9 mouse cellular contexts compared by ENCODE assay signal in genomic region chr2:164725895-164726619, GRCm38 (mm10). TPM values are rescaled to one million over a fixed set of nuclear protein-coding genes. Genes with fewer than 3 reads are reported as not detected.
A peak's percentile ranks its signal among the peaks of the same experiment; 100 is the strongest.
DNase-seq lines count a peak whose midpoint lies in the region; TF ChIP-seq lines count a peak whose summit lies in the region.
"Had no signal": no experiment of that assay in that cellular context is flagged by ENCODE, and none has a peak within 500 bp of the region (broad histone marks: within the 10 kb centered on the region; RNA-seq: fewer than 3 reads in every experiment).

No protein-coding gene starts in this region.

- no peak overlapping the region for H3K4me3 ChIP-seq in CH12.LX (replicated peaks in 1 of 3; ENCODE audit: low read depth in 2 of 3, low read length in 2 of 3, poor library complexity in 1 of 3)
- H3K4me3 ChIP-seq: hindbrain, embryonic 15.5 days had no signal

- no peak for TF ChIP-seq POLR2A in CH12.LX (IDR thresholded peaks at IDR 0.05; ENCODE audit: low read depth, low read length)

- in situ Hi-C loops in CH12.LX (cut with MboI; ENCODE audit: low pct_ligation_motif_present, low pct_unique_long_range_greater_than_20kb, low sequenced_read_pairs), result loop anchor here (10.0 to 25.0 kb wide), 2 partner anchors 61 to 314 kb away; partner anchors contain the start of genes Matn4 and Rbpjl

- H3K9me3 ChIP-seq in CH12.LX (replicated peaks; ENCODE audit: low read length), result peaks cover 18% of the 10 kb centered on the region
- H3K9me3 ChIP-seq: hindbrain, embryonic 15.5 days had no signal

- H3K4me1 ChIP-seq in CH12.LX (ENCODE audit: control insufficient read depth in 1 of 2, insufficient read depth in 2 of 2), result 0 out of 4 replicates have a peak, but pooled peaks cover 0 to 2% of the 10 kb centered on the region in 2 experiments
- H3K4me1 ChIP-seq: hindbrain, embryonic 15.5 days had no signal

- peaks cover 66% of the 10 kb centered on the region for H3K27me3 ChIP-seq in CH12.LX (replicated peaks)
- H3K27me3 ChIP-seq: hindbrain, embryonic 15.5 days had no signal

- peak; percentile 69 for DNase-seq in CH12.LX (ENCODE audit: extremely low read depth)
- DNase-seq in R1 (ENCODE audit: low read depth, low spot score), result peak; percentile 66
- DNase-seq in embryo, embryonic 10.5 days (ENCODE audit: low spot score), result peak; percentile 90
- DNase-seq in heart, postnatal 14 days, result peak; percentile 67 to 79
- DNase-seq in layer of hippocampus, postnatal 10 days (ENCODE audit: low spot score in 2 of 2), result peak; percentile 74 to 75
- DNase-seq in lung, postnatal 10 days, result peak; percentile 74
- peak; percentile 80 for DNase-seq in right cerebral cortex, postnatal 4 days
- peak; percentile 35 to 71 for DNase-seq in urinary bladder, postnatal 4 days (ENCODE audit: low spot score in 2 of 2)

- H3K4me2 ChIP-seq in CH12.LX (ENCODE audit: insufficient read depth, low read depth, poor library complexity, severe bottlenecking), result no peak overlapping the region
- H3K4me2 ChIP-seq: hindbrain, embryonic 15.5 days had no signal

- peak; percentile 87 for TF ChIP-seq RAD21 in CH12.LX (IDR thresholded peaks at IDR 0.05; ENCODE audit: low read depth, low read length)

- TF ChIP-seq EP300 in CH12.LX (IDR thresholded peaks at IDR 0.05; ENCODE audit: low read length), result no peak

- no peak overlapping the region for H3K27ac ChIP-seq in CH12.LX (ENCODE audit: insufficient read depth, low read depth)
- H3K27ac ChIP-seq: hindbrain, embryonic 15.5 days had no signal

- peak; percentile 77 to 94 for TF ChIP-seq CTCF in CH12.LX (conservative IDR thresholded peaks at IDR 0.05 in 1 of 2, IDR thresholded peaks at IDR 0.05 in 1 of 2; ENCODE audit: low read depth in 2 of 2, low read length in 2 of 2)

- dilution Hi-C loops in CH12.LX (cut with MboI; ENCODE audit: extremely low pct_ligation_motif_present, extremely low pct_unique_long_range_greater_than_20kb, low sequenced_read_pairs), result no loop called here

- intact Hi-C loops in heart, postnatal 14 days (cut with DNase I), result loop anchor here (1.0 kb wide), 2 partner anchors 47 to 134 kb away; no protein-coding TSS in a partner anchor

- H3K36me3 ChIP-seq in CH12.LX (replicated peaks in 1 of 2; ENCODE audit: control insufficient read depth in 1 of 2, insufficient read depth in 1 of 2, low read length in 1 of 2), result no peaks in the 10 kb centered on the region
- H3K36me3 ChIP-seq: hindbrain, embryonic 15.5 days had no signal

- H3K9ac ChIP-seq in CH12.LX (ENCODE audit: insufficient read depth, low read depth), result no peak overlapping the region
- H3K9ac ChIP-seq: hindbrain, embryonic 15.5 days had no signal

- H3K79me2 ChIP-seq in CH12.LX (replicated peaks; ENCODE audit: control insufficient read depth, extremely low read depth, insufficient read depth, poor library complexity, severe bottlenecking), result no peaks in the 10 kb centered on the region

TF ChIP-seq in CH12.LX, 34 proteins besides CTCF, POLR2A, EP300 and RAD21:
- no peak for TF ChIP-seq USF2 (conservative IDR thresholded peaks at IDR 0.05; ENCODE audit: low read depth, low read length)
- TF ChIP-seq IRF4 (IDR thresholded peaks at IDR 0.05; ENCODE audit: low read depth, low read length), result no peak
- TF ChIP-seq MXI1 (IDR thresholded peaks at IDR 0.05; ENCODE audit: low read depth, low read length), result no peak
- no peak for TF ChIP-seq ELF1 (IDR thresholded peaks at IDR 0.05; ENCODE audit: low read depth, low read length)
- TF ChIP-seq NELFE (IDR thresholded peaks at IDR 0.05; ENCODE audit: low read depth, low read length), result no peak; the same call in 1 of the 2 replicates
- no peak for TF ChIP-seq MYC (IDR thresholded peaks at IDR 0.05; ENCODE audit: low read depth, low read length)
- TF ChIP-seq ZC3H11A (IDR thresholded peaks at IDR 0.05; ENCODE audit: low read depth, low read length), result peak; percentile 26
- no peak for TF ChIP-seq HCFC1 (IDR thresholded peaks at IDR 0.05; ENCODE audit: low read depth, low read length)
- no peak for TF ChIP-seq TBP (conservative IDR thresholded peaks at IDR 0.05; ENCODE audit: low read depth, low read length)
- no peak for TF ChIP-seq ZNF384 (IDR thresholded peaks at IDR 0.05; ENCODE audit: low read depth, low read length)
- TF ChIP-seq E2F4 (IDR thresholded peaks at IDR 0.05; ENCODE audit: insufficient replicate concordance, low read depth, low read length), result no peak
- peak; percentile 89 for TF ChIP-seq SMC3 (IDR thresholded peaks at IDR 0.05; ENCODE audit: low read depth, low read length)
- no peak for TF ChIP-seq RCOR1 (conservative IDR thresholded peaks at IDR 0.05; ENCODE audit: low read depth, low read length)
- no peak for TF ChIP-seq KAT2A (IDR thresholded peaks at IDR 0.05; ENCODE audit: insufficient replicate concordance, low read length)
TF ChIP-seq in CH12.LX: peak in this region for 2.

RNA-seq across cellular contexts. Expression of gene Spint5, which starts 11.0 kb away (rescaled TPM):
- total RNA-seq in CH12.LX (2012; rRNA removed) (1.4 and 2.4 TPM in 2 replicates), CH12.LX (2014; rRNA removed) (not detected in 2 replicates)
- polyA plus RNA-seq in CH12.LX (2012; ENCODE audit: insufficient read length, low read depth), result not detected in 2 replicates
- total RNA-seq in heart, postnatal 14 days (2021), result not detected
- total RNA-seq in layer of hippocampus, postnatal 10 days (2021), result not detected
- polyA plus RNA-seq: hindbrain, embryonic 15.5 days had no signal

RNA-seq across cellular contexts. Expression of gene Wfdc3, which starts 19.7 kb away (rescaled TPM):
- total RNA-seq in CH12.LX (2012; rRNA removed) (0.08 and 0.21 TPM in 2 replicates), CH12.LX (2014; rRNA removed) (0.14 TPM in 1 of 2 replicates, not detected in the other)
- not detected in 2 replicates for polyA plus RNA-seq in CH12.LX (2012; ENCODE audit: insufficient read length, low read depth)
- under 1 TPM; 0.22 to 0.33 TPM for total RNA-seq in heart, postnatal 14 days (2021)
- 1 to 10 TPM in 1 of 2 experiments, under 1 TPM in 1; 0.87 to 1.4 TPM for total RNA-seq in layer of hippocampus, postnatal 10 days (2021)

RNA-seq across cellular contexts. Expression of gene Dnttip1, which starts 19.7 kb away (rescaled TPM):
- 14.0 and 15.2 TPM in 2 replicates for total RNA-seq in CH12.LX (2012; rRNA removed)
- 17.1 and 17.6 TPM in 2 replicates for total RNA-seq in CH12.LX (2014; rRNA removed)
- 29.7 and 35.0 TPM in 2 replicates for polyA plus RNA-seq in CH12.LX (2012; ENCODE audit: insufficient read length, low read depth)
- 10 to 100 TPM; 29.4 to 30.2 TPM for total RNA-seq in heart, postnatal 14 days (2021)
- 10 to 100 TPM; 41.9 to 46.0 TPM for total RNA-seq in layer of hippocampus, postnatal 10 days (2021)

RNA-seq across cellular contexts. Expression of gene Spint4, which starts 27.8 kb away (rescaled TPM):
- total RNA-seq in CH12.LX (2012; rRNA removed) (not detected in 2 replicates), CH12.LX (2014; rRNA removed) (not detected in 2 replicates)
- polyA plus RNA-seq in CH12.LX (2012; ENCODE audit: insufficient read length, low read depth), result not detected in 2 replicates
- total RNA-seq in heart, postnatal 14 days (2021), result not detected
- not detected for total RNA-seq in layer of hippocampus, postnatal 10 days (2021)
- polyA plus RNA-seq: hindbrain, embryonic 15.5 days had no signal

RNA-seq across cellular contexts. Expression of gene Wfdc13, which starts 41.1 kb away (rescaled TPM):
- total RNA-seq in CH12.LX (2012; rRNA removed) (not detected in 2 replicates), CH12.LX (2014; rRNA removed) (not detected in 2 replicates)
- polyA plus RNA-seq in CH12.LX (2012; ENCODE audit: insufficient read length, low read depth), result not detected in 2 replicates
- not detected for total RNA-seq in heart, postnatal 14 days (2021)
- total RNA-seq in layer of hippocampus, postnatal 10 days (2021), result not detected
- polyA plus RNA-seq: hindbrain, embryonic 15.5 days had no signal
